Mouse (Mus musculus): ENCODE data around the gene Olfr772.
"Not testable (repeated sequence)": the region's sequence is repeated elsewhere in the genome, so short reads cannot be mapped to it uniquely, and the experiment has no call there.

The Olfr772 gene

DNA sequence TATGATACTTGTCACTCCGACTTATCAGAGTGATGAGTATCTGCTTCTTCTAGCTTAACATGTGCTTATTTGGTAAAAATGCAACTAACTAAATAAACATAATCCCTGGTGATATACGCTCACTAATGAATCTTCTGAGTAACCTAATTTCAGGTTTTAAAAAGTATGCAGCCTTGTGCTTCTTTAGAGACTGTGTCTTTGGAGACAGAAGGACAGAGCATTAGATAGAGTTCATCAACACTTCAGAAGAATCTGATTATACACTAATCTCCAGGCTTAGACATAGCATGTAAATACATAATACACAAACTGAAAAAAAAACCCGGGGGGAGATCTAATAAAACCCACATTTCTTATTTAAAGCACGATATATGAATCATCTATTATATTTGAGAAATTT, at the start of gene Olfr772:
Olfr772 (minus strand) TSS at position 101 of the 400 bp plus-strand sequence.
- in situ Hi-C loops (cut with MboI): not testable (repeated sequence)

- in situ Hi-C loops (cut with MboI): not testable (repeated sequence)
Observed at GRCm38 (mm10) chr10:129187319-129187718, 9.6 kb upstream of the Olfr772 start, which contains the start of gene Olfr773. TSS of gene Olfr773 (minus strand) at chr10:129187419.

DNA sequence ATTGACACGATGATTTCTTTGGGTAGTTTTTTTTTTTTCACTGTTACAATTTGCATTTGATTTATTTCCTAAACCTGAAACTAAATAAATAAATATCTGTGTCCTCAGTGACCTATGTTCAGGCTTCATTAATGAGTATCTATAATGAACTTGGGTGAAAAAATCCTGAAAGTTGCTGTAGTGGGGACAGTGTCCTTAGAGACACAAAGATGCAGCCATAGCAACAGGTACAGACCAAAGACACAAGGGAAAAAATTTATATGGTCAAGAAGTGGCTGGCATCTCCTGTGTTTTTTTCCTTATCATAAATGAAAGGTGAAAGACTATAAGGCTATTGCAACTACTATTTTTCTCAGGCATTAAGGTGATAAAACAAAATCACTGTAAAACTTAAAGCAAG, 13.1 kb downstream of the Olfr772 start, which contains the start of gene Olfr771:
Olfr771 (minus strand) TSS at position 101 of the 400 bp plus-strand sequence.
- in situ Hi-C loops (cut with MboI): no loop called here

DNA sequence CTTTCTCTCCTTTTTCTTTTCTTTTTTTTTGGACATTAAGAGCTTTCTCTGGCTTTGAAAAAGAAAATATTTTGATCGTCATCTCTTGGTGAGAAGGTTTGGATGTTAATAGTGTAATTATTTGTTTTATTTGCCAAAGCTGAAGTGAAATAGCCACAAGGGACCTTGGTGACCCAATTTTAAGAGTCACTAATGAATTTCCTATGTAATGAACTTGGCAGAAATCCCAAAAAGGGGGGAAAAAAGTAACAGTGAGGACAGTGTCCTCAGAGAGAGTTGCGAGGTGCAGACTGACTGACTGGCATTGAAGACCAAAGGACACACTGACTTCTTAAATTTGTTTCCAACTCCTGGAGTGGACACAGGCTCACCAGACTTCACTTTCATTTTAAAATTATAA, 38.8 kb downstream of the Olfr772 start, which contains the start of gene Olfr770:
Olfr770 (minus strand) TSS at position 101 of the 400 bp plus-strand sequence.
- in situ Hi-C loops (cut with MboI): no loop called here

Measured in mature B cell (primary cell).